Mouse (Mus musculus): ENCODE results near the gene Med29. TPM values are rescaled to one million over a fixed set of nuclear protein-coding genes. Genes with fewer than 3 reads are reported as not detected.

Med29 gene
- total and polyA plus RNA-seq, 3 experiments = 31.1 to 39.6 TPM; not detected in 1

- H3K9ac ChIP-seq (ENCODE audit: control insufficient read depth, low read depth, low read length, poor library complexity, severe bottlenecking) = no peak overlapping the region
- DNase-seq (ENCODE audit: low read depth, low spot score) = no peak
- no peak overlapping the region for H3K4me3 ChIP-seq (ENCODE audit: control insufficient read depth in 1 of 2, insufficient read depth in 1 of 2, low read depth in 2 of 2, low read length in 2 of 2)
Observed at GRCm38 (mm10) chr7:28356981-28357380, 35.5 kb downstream of the Med29 start.

GRCm38 (mm10) chr7:28355221-28355620, 37.3 kb downstream of the Med29 start:
- H3K4me1 ChIP-seq (ENCODE audit: control insufficient read depth in 1 of 2, insufficient read depth in 2 of 2, low read length in 2 of 2) = peaks cover 0 to 16% of the 10 kb centered on the region in 2 experiments; a peak in 2 of 4 replicates
- no peak overlapping the region for H3K4me3 ChIP-seq (ENCODE audit: control insufficient read depth in 1 of 2, insufficient read depth in 1 of 2, low read depth in 2 of 2, low read length in 2 of 2)
- H3K27me3 ChIP-seq (ENCODE audit: control insufficient read depth in 1 of 2, insufficient read depth in 2 of 2, low read length in 2 of 2) = no peaks in the 10 kb centered on the region
- no peaks in the 10 kb centered on the region for H3K9me3 ChIP-seq (replicated peaks; ENCODE audit: insufficient read depth, low read length)
- H3K36me3 ChIP-seq (ENCODE audit: control insufficient read depth in 1 of 2, insufficient read depth in 2 of 2, low read length in 2 of 2) = peaks cover 11 to 20% of the 10 kb centered on the region in 2 experiments
- DNase-seq (ENCODE audit: low read depth, low spot score) = peak; percentile 49
- TF ChIP-seq ELF1 (IDR thresholded peaks at IDR 0.05; ENCODE audit: low read depth, low read length) = 0 out of 2 replicates have a peak, but pooled peaks have one; percentile 15
- TF ChIP-seq NELFE (IDR thresholded peaks at IDR 0.05; ENCODE audit: low read depth, low read length) = no peak
- TF ChIP-seq POLR2A (IDR thresholded peaks at IDR 0.05; ENCODE audit: control insufficient read depth in 1 of 2, insufficient read depth in 1 of 2, low read depth in 1 of 2, low read length in 2 of 2, poor library complexity in 1 of 2) = peak in 1 of 2 experiments; percentile 25; a peak in 1 of 4 replicates
- no peak for TF ChIP-seq KAT2A (conservative IDR thresholded peaks at IDR 0.05; ENCODE audit: low read depth, low read length)
- no peak for TF ChIP-seq CHD1 (IDR thresholded peaks at IDR 0.05; ENCODE audit: low read depth, low read length)
- TF ChIP-seq MYB (IDR thresholded peaks at IDR 0.05; ENCODE audit: low read depth, low read length) = no peak
- TF ChIP-seq ZC3H11A (IDR thresholded peaks at IDR 0.05; ENCODE audit: low read depth, low read length) = no peak
- no peak for TF ChIP-seq RAD21 (IDR thresholded peaks at IDR 0.05; ENCODE audit: low read depth, low read length)
- TF ChIP-seq MAZ (IDR thresholded peaks at IDR 0.05; ENCODE audit: low read depth, low read length) = no peak
- TF ChIP-seq E2F4 (IDR thresholded peaks at IDR 0.05; ENCODE audit: borderline replicate concordance, low read depth, low read length) = no peak
- H3K27ac ChIP-seq (ENCODE audit: control insufficient read depth, low read depth, low read length) = no peak overlapping the region
- H3K9ac ChIP-seq (ENCODE audit: control insufficient read depth, low read depth, low read length, poor library complexity, severe bottlenecking) = no peak overlapping the region
- peaks cover 18% of the 10 kb centered on the region for H3K79me2 ChIP-seq (ENCODE audit: control insufficient read depth, insufficient read depth, low read length, poor library complexity)

More at GRCm38 (mm10) chr7:28356981-28357380, 35.5 kb downstream of the Med29 start:
- H3K9me3 ChIP-seq (replicated peaks; ENCODE audit: insufficient read depth, low read length) = no peaks in the 10 kb centered on the region
- TF ChIP-seq RCOR1 (IDR thresholded peaks at IDR 0.05; ENCODE audit: low read depth, low read length) (no peak), HCFC1 (IDR thresholded peaks at IDR 0.05; ENCODE audit: low read depth, low read length) (no peak), EP300 (IDR thresholded peaks at IDR 0.05; ENCODE audit: low read depth in 1 of 2, low read length in 2 of 2) (no peak), MYC (IDR thresholded peaks at IDR 0.05; ENCODE audit: low read depth, low read length) (no peak), MXI1 (IDR thresholded peaks at IDR 0.05; ENCODE audit: low read depth, low read length) (no peak), USF2 (IDR thresholded peaks at IDR 0.05; ENCODE audit: borderline replicate concordance in 1 of 2, insufficient read depth in 1 of 2, low read depth in 1 of 2, low read length in 2 of 2) (no peak), CHD2 (IDR thresholded peaks at IDR 0.05; ENCODE audit: low read length) (no peak)
- H3K27ac ChIP-seq (ENCODE audit: control insufficient read depth, low read depth, low read length) = no peak overlapping the region
- peaks cover 6 to 14% of the 10 kb centered on the region in 2 experiments for H3K36me3 ChIP-seq (ENCODE audit: control insufficient read depth in 1 of 2, insufficient read depth in 2 of 2, low read length in 2 of 2)
- H3K79me2 ChIP-seq (ENCODE audit: control insufficient read depth, insufficient read depth, low read length, poor library complexity) = peaks cover 3% of the 10 kb centered on the region
- H3K4me1 ChIP-seq (ENCODE audit: control insufficient read depth in 1 of 2, insufficient read depth in 2 of 2, low read length in 2 of 2) = peaks cover 0 to 12% of the 10 kb centered on the region in 2 experiments; a peak in 2 of 4 replicates
- no peaks in the 10 kb centered on the region for H3K27me3 ChIP-seq (ENCODE audit: control insufficient read depth in 1 of 2, insufficient read depth in 2 of 2, low read length in 2 of 2)
